Mouse (Mus musculus) R1 (cell line): ENCODE measurements at regions not wholly inside any gene's neighbourhood (a gene's known extent, or its start where the extent isn't known, plus 50 kb on each side); places are given as distances from the start of the nearest gene placed in this dataset.

Source experiments
- DNase-seq: peaks from one replicate; pipeline ENCODE4 v3.0.0-alpha.2; 2018; ENCODE audit warnings: low read depth, low spot score

DNA sequence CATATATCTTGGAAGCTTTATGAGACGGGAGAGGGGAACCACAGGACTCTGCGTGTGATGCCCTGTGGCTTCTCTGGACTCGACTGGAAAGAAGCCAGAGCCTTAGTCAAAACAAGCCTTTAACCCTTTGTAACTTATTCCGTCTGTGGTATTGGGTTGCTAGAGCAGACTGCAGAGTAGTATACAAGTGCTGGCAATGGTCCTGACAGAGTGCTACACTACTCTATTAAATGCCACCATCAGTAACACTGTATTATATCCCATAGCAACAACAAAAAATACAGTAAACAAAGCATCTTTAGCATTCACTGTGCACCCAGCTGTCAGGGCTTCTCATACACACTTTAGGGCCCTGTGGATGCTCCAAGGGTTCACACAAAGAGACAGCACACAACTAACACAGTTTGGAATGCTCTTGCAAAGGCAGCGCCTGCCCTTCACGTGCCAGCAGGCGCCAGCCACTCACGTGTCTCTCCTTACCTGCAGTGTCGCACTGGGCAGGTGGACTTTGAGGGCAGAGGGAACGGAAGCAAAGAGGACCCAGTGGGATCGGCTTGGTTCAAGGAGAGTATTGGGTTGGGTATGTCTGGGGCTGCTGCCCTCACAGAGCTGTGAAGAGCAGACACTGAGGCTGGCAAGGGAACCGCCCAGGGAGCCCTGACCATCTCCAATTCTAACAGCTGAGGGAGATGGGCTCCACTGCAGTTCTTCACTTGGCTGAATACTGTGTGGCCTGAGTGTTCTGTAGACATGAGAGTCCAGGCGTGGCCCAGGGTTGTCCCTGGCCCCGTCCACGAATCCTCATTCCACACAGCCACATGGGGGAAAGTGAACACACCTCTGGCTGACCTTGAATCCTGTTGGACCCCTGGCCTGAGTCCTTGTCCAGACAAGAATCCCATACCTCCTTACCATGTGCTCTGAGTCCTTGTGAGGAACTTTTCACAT lies 130.3 kb upstream of the Zdhhc25 start:
- no peak for DNase-seq

DNA sequence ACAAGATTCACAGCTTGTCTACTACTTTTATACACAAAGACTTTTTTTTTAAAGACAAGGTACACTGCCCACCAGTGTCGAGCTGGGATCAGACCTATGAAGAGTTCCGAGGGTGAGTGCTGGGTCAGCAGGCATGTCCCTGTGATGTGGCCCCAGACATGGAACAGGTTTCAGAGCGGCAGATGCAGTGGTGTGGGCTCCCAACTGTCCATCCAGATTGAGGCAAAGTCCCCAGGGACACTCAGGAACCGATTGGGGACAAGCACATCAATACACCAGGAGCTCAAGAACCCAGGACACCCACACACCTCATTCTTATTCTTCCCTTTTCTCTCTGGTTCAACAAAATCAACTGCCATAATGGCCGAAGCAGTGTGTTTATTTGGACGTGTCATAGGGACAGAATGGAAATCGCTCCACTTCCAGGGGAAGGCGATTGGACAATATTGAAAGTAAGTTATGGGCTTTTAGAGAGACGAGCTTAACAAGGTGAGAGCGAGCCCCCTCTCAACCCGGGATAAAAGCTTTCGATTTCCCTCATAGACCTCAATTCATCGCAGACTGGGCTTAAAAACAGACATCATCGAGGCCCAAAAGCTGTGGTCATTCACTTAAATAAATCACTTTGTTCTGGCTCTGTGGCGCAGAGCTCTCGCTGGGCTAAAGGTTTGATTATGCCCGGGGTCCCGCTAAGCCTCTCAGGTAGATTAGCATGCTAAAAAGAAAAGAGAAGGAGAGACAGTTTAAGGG lies 127.6 kb upstream of the Zdhhc25 start:
- DNase-seq, result no peak

GRCm38 (mm10) chr15:88473221-88473620 lies 126.9 kb upstream of the Zdhhc25 start:
- DNase-seq, result no peak

DNA sequence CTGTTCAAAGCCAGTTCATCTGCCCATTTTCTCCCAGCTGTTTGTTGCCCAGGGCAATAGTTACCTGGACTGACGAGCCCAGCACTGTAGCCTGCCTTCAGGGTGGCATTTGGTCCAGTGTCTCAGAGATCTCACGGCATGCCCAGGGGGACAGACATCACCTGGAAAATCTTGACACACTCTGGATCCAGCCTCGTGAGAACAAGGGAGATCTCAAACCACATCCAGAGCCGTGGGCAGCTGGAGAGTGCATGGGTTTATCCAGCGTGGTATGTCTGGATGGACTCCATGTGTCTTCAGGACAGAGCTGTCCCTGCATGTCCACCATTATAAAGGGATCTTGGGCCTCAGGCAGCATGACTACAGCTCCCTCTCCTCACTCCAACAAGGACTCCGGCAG lies 116.6 kb upstream of the Zdhhc25 start:
- DNase-seq, result no peak

- no peak for DNase-seq
These were observed 110.4 kb upstream of the Zdhhc25 start for GRCm38 (mm10) chr15:88489715-88490114.

DNA sequence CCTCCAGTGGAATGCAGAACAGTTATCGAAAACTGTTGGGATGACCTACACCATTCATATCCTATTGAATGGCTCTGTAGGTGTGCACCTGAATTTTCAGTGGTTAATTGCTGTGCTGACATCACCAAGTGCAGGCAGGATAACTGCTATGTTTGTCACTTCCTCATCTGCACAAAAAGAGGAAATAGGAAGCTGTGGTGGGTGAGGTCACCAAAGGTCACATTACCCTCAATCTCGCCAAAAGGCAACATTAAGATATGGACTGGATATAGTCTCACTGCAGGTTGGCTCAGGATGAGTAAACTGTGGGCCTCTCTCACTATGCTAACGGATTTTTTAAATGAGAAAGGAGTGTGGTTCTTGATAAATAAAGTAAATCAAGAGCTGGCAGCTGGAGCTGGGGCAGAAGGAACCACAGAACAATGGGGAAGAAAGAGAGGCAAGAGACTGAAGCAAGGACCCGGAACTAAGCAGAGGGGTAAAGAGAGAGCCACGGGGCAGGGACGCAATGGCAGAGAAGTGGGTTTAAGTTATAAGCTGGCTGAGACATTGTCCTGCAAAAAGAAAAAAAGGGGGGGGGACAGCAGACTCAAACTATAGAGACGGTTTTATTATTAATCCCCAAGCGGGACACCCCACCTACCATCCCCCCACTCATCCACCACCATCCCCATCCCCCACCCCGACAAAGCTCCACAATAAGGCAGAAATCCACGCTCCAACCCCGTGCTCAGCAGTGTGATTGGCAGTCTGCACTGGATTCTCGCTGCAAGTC lies 109.6 kb upstream of the Zdhhc25 start:
- peak; percentile 13 for DNase-seq

- DNase-seq, result no peak
These were observed 109.1 kb upstream of the Zdhhc25 start for GRCm38 (mm10) chr15:88491091-88491366.

DNA sequence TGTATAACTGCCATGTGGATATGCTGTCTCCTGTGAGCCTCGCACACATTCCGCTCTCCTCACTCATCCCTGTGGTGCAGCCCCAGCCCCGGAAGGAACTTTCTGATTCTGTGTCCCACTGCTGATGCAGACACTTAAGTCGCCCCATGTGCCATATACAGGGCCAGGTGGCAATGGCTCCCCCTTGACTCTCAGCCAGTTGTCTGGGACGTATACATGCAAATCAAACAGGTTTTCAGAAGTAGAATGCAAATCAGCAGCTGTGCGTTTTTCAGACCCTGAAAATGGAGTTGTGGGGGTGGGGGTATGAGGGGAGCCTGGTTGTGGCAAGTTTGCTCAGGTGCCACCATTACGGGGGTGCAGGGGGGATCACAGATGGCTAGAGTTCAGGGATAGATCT lies 102.1 kb upstream of the Zdhhc25 start:
- DNase-seq, result no peak

DNA sequence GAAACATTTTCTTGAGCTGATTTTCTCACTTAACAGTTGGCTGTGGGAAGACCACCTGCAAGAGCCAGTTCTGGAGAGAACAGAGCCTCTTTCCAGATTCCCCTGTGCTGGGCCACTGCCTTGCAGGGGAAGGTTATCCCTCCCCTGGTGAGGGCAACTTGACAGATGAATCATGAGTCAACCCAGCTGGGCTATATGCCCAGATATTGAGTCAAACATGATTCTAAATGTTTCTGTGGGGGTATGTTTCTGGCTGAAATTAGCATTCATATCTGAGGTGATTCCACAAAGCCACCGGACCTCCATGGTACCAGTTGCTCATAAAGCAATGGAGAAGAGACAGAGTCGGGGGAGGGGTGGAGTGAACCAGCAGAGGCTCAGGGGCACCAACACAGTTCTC lies 97.8 kb upstream of the Zdhhc25 start:
- no peak for DNase-seq

- no peak for DNase-seq
These were observed 96.2 kb upstream of the Zdhhc25 start for GRCm38 (mm10) chr15:88503896-88504295.

- DNase-seq, result no peak
These were observed 94.5 kb upstream of the Zdhhc25 start for GRCm38 (mm10) chr15:88505491-88506119.

- DNase-seq, result no peak
These were observed 92.2 kb upstream of the Zdhhc25 start for GRCm38 (mm10) chr15:88507886-88508285.

- no peak for DNase-seq
These were observed 91.1 kb upstream of the Zdhhc25 start for GRCm38 (mm10) chr15:88508971-88509370.

GRCm38 (mm10) chr15:88509626-88510025 lies 90.5 kb upstream of the Zdhhc25 start:
- no peak for DNase-seq

DNA sequence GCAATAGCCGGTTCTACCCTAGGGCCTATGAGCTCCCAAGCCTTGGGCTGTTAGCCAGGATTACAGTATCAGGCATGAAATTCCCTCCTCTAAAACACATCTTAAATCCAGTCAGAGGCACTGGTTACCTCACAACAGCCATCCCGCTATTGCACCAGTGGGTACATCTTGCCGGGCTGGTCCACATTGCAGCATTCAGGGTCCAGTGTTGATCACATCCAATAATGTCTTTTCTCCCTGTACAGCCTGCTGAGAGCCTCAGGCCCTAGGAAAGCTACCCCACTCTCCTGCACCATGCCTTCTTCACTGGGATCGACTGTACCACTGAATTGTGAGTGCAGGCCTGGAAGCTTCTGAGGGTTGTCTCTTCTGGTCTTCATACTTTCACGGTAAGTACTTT lies 86.0 kb upstream of the Zdhhc25 start:
- no peak for DNase-seq

DNA sequence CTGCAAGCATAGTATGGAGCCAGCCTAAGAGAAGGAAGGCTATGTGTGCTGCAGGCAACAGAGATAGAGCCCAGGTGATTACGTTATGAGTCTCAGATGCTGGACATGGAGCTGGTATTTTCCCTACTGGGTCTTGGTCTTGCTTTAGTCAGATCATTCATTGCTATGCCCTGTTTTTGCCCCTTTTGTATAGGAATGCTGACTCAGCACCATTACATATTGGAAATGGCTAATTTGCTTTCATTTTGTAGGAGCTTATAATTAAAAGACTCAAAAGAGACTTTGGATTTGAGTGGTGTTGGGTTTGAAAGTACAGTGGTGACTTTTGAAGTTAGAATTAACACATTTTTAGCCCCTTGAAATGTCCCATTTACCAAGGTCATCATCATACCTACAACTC lies 68.9 kb upstream of the Zdhhc25 start:
- no peak for DNase-seq

DNA sequence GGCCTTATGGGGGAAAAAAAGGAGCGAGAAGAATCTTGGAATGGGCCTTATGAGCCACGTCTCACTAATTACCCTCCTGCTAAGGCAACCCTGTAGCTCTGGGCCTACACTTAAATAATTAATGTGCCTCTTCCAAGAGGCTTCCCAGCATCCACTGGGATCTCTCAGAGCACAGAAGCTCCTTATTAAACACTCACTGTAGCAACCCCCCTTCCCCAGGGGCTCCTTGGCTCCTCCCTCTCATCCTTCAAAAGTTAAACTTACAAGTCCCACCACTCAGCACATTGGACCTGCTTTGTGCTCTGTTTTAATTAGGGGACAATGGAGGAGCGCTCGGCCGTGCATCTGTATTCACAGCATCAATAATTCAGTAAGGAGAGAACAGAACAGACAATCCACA lies 68.1 kb upstream of the Zdhhc25 start:
- no peak for DNase-seq

- DNase-seq, result no peak
These were observed 66.7 kb upstream of the Zdhhc25 start for GRCm38 (mm10) chr15:88533354-88533753.

DNA sequence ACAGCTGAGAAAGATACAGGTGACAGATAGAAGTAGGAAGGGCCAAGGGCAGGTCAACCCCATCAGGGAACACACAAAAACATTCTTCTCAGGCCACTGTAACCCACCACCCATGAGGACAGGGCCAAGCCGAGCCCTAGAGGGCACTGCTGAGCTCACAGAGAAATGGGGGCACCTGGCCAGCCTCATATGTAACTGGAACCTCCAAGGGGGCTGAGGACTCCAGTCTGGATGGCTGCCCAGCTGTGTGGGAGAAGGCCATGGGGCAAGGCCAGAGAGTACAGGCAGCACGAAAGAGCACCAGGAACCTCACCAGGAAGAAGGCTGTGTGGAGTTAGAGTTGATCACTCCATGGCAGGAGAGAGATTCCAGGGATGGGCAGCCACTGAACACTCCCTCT lies 64.6 kb upstream of the Zdhhc25 start:
- DNase-seq, result no peak

DNA sequence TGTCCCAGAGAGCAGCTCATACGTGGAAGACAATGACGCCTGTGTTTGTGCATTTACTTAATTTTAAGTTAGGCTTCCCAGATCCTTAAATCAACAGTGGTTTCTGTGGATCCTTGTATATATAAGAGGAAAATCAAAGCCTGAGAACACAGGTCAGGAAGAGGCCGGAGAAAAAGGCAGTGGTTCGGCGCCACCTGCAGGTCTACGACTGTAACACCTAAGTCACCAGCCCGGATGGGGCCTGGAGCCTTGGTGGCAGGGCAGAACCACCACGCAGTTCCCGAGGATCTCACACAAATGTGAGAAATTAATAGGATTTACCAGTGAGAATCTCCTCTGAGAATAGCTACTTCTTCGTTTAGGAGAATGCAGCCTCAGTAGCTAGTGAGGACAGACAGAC lies 62.9 kb upstream of the Zdhhc25 start:
- peak; percentile 39 for DNase-seq

- DNase-seq, result no peak
These were observed 57.5 kb upstream of the Zdhhc25 start for GRCm38 (mm10) chr15:88542567-88542966.

DNA sequence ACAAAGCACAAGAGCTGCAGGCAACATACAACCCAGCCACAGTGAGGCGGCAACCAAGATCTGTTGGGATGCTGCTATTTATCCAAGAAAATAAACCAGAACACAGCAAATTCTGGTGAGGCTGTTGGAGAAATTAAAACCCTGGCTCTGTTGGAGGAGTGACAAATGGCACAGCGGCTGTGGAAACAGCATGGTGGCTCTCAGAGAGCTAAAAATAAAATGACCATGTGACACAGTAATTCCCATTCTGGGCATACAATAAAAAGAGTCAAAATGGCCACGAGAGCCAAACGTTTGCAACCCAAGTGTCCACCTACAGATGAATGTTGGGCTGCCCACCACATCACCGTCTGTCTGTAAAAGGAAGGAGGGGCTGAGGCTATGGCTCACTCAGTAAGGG lies 55.9 kb upstream of the Zdhhc25 start:
- DNase-seq, result no peak
